Mouse (Mus musculus) forebrain, embryonic 12.5 days (tissue): ENCODE data around the gene Golga5. TPM values are rescaled to one million over a fixed set of nuclear protein-coding genes. Genes with fewer than 3 reads are reported as not detected.

Experiments used
- ATAC-seq: fragments of 200-750 bp; cut with Nextera tagmentation; 2 replicates; pipeline ENCODE4 v1.8.0; 2017; ENCODE audit warnings: moderate TSS enrichment; ENCODE audit not compliant: low FRiP score
- H3K27ac ChIP-seq: fragments of 300-500 bp; sonication (generic); 2 replicates; pipeline ENCODE4 v1.5.1; 2016; ENCODE audit warnings: mild to moderate bottlenecking
- H3K27me3 ChIP-seq: fragments of 300-500 bp; sonication (generic); 2 replicates; pipeline ENCODE4 v1.6.1; 2016; ENCODE audit warnings: mild to moderate bottlenecking
- H3K36me3 ChIP-seq: fragments of 300-500 bp; sonication (generic); replicated peaks from 2 replicates; pipeline ENCODE4 v1.6.1; 2016; ENCODE audit warnings: mild to moderate bottlenecking
- H3K4me1 ChIP-seq: fragments of 300-500 bp; sonication (generic); 2 replicates; pipeline ENCODE4 v1.6.1; 2016
- H3K4me2 ChIP-seq: fragments of 300-500 bp; sonication (generic); 2 replicates; pipeline ENCODE4 v1.6.1; 2016; ENCODE audit warnings: mild to moderate bottlenecking, moderate library complexity
- H3K4me3 ChIP-seq: fragments of 300-500 bp; sonication (generic); replicated peaks from 2 replicates; pipeline ENCODE4 v1.5.1; 2016; ENCODE audit warnings: mild to moderate bottlenecking
- H3K9ac ChIP-seq: fragments of 300-500 bp; sonication (generic); 2 replicates; pipeline ENCODE4 v1.6.1; 2016; ENCODE audit warnings: mild to moderate bottlenecking
- H3K9me3 ChIP-seq: fragments of 300-500 bp; sonication (generic); 2 replicates; pipeline ENCODE4 v1.6.1; 2016
- WGBS: fragments of 180-500 bp; shearing (Covaris S2); methylation state at CpG from one replicate; pipeline ENCODE4 v1.1.7; 2016; 5-methylcytosine and 5-hydroxymethylcytosine counted together
- polyA plus RNA-seq: library from polyadenylated mRNA; unstranded; fragments of >200 nt; fragmentation: Nextera tagmentation; extraction: Ambion mirVana; gene quantifications from 2 replicates; pipeline ENCODE4 v1.2.1, GENCODE M21; 2016

The Golga5 gene
- polyA plus RNA-seq, 1 experiment from 2014 or later, result 34.8 TPM

DNA sequence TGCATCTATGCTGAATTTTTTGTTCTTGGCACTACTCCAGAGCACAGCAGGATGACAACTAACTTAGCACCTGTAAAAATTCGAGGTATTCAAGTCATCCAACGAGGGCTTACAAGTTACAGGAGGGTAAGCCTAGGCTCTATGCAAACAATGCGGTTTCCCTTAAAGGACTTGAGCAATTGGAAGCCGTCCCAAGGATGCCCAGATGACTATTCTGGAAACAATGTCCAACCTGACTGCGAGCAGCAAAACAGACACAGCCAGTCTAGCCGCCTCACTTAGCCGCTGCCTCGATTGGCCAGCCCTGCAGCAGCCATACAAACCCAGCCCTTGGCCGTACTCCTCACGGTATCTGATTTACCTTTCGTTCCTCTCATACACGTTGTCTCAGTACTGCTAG lies 36.7 kb upstream of the Golga5 start:
- Histone ChIP-seq H3K4me1 (no peaks in the 10 kb centered on the region), H3K27me3 (no peaks in the 10 kb centered on the region), H3K27ac (no peak overlapping the region), H3K4me3 (no peak overlapping the region), H3K9me3 (no peaks in the 10 kb centered on the region), H3K36me3 (no peaks in the 10 kb centered on the region), H3K9ac (no peak overlapping the region), H3K4me2 (no peak overlapping the region)
- WGBS, result 86% methylated on average over 12 of the region's 12 CpGs
- no peak for ATAC-seq

DNA sequence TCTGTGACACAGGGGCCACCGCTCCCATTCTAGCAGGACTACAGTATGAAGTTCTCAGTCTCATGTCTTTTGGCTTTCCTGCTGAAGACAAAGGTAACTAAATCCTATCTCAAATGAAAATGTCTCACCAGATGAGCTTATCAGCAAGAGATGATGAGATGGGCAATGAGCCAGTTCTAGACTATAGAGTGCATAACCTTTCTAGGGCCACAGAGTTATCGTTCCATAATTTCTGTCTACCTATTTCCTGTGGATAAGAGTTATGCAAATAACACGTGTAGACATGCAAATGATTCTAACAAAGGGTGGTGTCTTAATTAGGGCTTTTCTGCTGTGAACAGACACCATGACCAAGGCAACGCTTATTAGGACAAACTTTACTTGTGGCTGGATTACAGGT lies 34.8 kb upstream of the Golga5 start:
- no peak for ATAC-seq
- WGBS, result 90% methylated on average over 4 of the region's 4 CpGs
- Histone ChIP-seq H3K36me3 (no peaks in the 10 kb centered on the region), H3K27ac (no peak overlapping the region), H3K4me1 (peaks cover 13% of the 10 kb centered on the region), H3K4me2 (no peak overlapping the region), H3K4me3 (no peak overlapping the region), H3K27me3 (no peaks in the 10 kb centered on the region), H3K9me3 (no peaks in the 10 kb centered on the region), H3K9ac (no peak overlapping the region)

DNA sequence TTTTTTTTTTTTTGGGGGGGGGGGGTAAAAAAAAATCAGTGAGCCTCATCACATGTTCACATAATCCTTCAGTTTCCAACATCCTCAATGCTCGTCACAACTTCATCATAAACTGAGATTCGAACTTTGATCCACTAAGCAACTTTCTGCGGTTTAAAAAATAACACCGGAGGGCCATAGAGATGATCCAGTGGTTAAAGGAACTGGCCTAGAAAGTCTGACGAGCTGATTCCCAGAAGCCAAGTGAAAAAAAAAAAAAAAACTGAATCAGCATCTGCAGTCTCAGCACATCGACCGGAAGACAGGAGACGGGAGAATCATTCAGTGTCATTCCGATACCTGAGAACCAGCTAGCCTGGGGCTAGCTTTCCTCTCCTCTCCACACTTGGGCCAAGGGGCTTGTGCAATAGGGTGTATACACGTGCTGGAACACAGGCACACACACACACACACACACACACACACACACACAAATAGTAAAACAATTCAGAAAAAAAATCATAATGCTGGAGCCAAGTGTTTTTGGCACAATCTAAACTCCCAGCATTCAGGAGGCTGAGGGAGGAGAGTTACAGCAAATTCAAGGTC lies 31.9 kb upstream of the Golga5 start:
- H3K9me3 ChIP-seq, result no peaks in the 10 kb centered on the region
- no peak overlapping the region for H3K4me3 ChIP-seq
- WGBS, result 79% methylated on average over 10 of the region's 10 CpGs
- H3K4me1 ChIP-seq, result peaks cover 13% of the 10 kb centered on the region
- ATAC-seq, result no peak
- no peak overlapping the region for H3K4me2 ChIP-seq
- H3K27me3 ChIP-seq, result no peaks in the 10 kb centered on the region
- H3K27ac ChIP-seq, result no peak overlapping the region
- no peak overlapping the region for H3K9ac ChIP-seq
- H3K36me3 ChIP-seq, result no peaks in the 10 kb centered on the region

DNA sequence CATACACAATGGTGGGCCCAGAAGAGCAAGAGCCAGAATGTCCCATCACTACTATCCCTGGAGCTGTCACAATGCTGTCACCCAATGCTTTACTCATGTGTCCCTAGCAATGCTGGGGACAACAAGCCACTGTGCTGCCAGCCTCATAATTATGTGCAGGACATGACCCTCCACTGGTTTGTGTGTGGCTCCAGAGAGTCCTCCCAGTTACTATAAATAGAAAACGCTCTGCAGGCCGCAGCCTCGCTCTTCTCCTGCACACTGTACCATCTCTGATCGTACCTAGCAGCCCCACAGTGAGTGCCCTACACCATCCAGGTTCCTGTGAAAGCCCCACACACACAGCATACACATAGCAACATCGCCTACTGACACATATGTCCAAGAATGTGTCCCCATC lies 31.0 kb upstream of the Golga5 start:
- 87% methylated on average over 5 of the region's 5 CpGs for WGBS
- H3K9me3 ChIP-seq, result no peaks in the 10 kb centered on the region
- no peaks in the 10 kb centered on the region for H3K36me3 ChIP-seq
- H3K9ac ChIP-seq, result no peak overlapping the region; the same call in 1 of the 2 replicates
- no peaks in the 10 kb centered on the region for H3K27me3 ChIP-seq
- no peak for ATAC-seq
- H3K27ac ChIP-seq, result no peak overlapping the region
- 0 out of 2 replicates have a peak overlapping the region, but pooled peaks have one; percentile 69 for H3K4me2 ChIP-seq
- peaks cover 13% of the 10 kb centered on the region for H3K4me1 ChIP-seq
- no peak overlapping the region for H3K4me3 ChIP-seq

DNA sequence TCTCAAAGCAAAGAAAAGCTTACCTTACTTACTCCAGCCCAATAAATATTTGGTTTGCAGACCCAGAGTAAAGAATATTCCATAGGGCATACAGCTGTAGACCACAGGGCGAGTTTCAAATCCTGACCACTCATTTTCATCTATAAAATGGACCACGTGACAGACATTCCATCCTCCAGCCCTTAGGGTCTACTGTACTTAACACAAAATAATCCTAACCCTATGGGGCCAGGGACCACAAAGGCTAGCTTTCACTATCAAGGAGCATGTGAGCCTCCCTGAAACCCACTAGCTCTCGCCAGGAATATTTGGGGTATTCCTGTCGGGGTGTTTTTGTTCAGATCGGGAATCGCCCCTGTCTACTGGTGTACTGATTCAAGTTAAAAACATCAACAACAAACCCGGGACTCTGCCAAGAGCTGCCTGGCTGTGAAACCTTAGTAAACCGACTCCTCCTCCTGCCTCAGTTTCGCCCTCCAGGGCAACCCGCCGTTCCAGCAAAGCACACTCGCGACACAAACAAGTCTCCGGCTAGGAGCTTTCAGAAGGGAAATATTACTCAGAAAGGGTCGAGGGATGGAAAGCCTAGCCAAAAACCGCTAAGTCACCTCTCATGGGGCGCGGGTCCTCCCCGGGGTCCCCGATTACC lies 29.8 kb upstream of the Golga5 start:
- Histone ChIP-seq H3K4me3 (peak overlapping the region; percentile 66), H3K4me1 (peaks cover 13% of the 10 kb centered on the region), H3K9me3 (no peaks in the 10 kb centered on the region), H3K36me3 (no peaks in the 10 kb centered on the region), H3K27ac (0 out of 2 replicates have a peak overlapping the region, but pooled peaks have one; percentile 31), H3K27me3 (no peaks in the 10 kb centered on the region), H3K4me2 (peak overlapping the region; percentile 69), H3K9ac (peak overlapping the region; percentile 68)
- no peak; the same call in 1 of the 2 replicates for ATAC-seq
- 4% methylated on average over 20 of the region's 20 CpGs for WGBS

DNA sequence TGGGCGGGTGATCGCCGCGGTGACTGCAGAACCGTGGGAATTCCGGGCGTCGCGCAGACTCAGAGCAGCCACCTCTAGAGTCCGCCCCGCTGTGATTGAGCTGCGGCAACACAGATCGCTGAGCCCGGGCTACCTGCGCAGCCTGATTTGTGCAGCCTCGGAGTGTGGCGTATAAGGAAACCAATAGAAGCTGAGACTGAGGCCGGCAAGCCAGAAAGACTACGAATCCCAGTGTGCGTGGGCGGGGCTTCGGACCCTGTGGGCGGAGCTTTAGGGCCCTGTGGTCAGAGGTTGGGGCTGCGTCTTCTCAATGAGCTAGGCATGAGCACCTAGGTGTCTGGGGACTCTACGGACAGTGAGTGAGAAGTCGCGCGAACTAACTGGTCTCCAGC lies 29.3 kb upstream of the Golga5 start, which contains the start of gene Lgmn:
TSS of gene Lgmn (minus strand) at position 182 of the 392 bp plus-strand sequence.
- Histone ChIP-seq H3K4me3 (peak within 1 kb of the TSS; percentile 66), H3K4me2 (peak within 1 kb of the TSS; percentile 69), H3K36me3 (no peaks in the 10 kb centered on the region), H3K9ac (peak within 1 kb of the TSS; percentile 68), H3K27ac (0 out of 2 replicates have a peak within 1 kb of the TSS, but pooled peaks have one; percentile 31), H3K27me3 (no peaks in the 10 kb centered on the region), H3K4me1 (peaks cover 13% of the 10 kb centered on the region), H3K9me3 (no peaks in the 10 kb centered on the region)
- WGBS, result under 1% methylated on average over 28 of the region's 28 CpGs
- ATAC-seq, result peak; percentile 99

DNA sequence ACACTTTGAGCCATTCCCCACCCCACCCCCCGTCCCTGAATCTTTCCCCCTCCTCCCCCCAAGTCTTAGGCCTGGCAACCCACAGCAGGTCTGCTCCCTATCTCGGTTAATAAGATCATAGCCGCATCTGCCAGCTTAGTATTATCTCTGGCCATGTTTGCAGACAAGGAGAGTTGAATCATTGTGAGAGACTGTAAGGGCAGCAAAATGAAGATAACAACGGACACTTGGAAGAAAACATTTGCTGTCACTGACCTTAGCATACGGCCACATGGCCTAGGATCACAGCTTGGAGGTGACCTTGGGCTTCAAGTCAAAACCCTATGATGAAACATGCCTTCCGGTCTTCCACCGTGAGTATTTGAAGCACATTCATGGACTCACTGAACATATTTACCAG lies 28.4 kb upstream of the Golga5 start:
- H3K4me3 ChIP-seq, result no peak overlapping the region
- no peak overlapping the region for H3K27ac ChIP-seq
- no peaks in the 10 kb centered on the region for H3K27me3 ChIP-seq
- no peaks in the 10 kb centered on the region for H3K9me3 ChIP-seq
- WGBS, result 88% methylated on average over 7 of the region's 7 CpGs
- peaks cover 13% of the 10 kb centered on the region for H3K4me1 ChIP-seq
- ATAC-seq, result no peak
- no peaks in the 10 kb centered on the region for H3K36me3 ChIP-seq
- H3K9ac ChIP-seq, result no peak overlapping the region
- H3K4me2 ChIP-seq, result no peak overlapping the region

DNA sequence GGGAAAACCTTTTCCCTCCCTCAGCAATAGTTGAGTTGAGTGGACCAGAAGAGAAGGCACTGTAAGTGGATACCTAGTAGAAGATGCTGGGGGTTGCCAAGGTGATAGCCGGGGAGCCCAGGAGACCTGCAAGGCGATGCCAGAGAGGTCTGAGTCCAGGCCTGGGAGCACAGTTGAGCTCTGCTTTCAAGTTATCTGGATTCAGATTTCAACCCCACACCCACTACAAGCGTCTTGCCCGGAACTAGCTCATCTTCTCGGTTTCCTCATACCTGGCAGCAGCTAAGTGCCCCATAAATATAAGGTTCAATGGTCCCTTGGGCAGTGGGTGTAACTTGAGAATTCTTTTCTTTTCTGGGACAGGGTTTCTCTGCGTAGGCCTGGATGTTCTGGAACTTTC lies 27.8 kb upstream of the Golga5 start:
- Histone ChIP-seq H3K4me3 (no peak overlapping the region), H3K36me3 (no peaks in the 10 kb centered on the region), H3K4me1 (peaks cover 13% of the 10 kb centered on the region), H3K27ac (no peak overlapping the region), H3K9me3 (no peaks in the 10 kb centered on the region), H3K9ac (no peak overlapping the region), H3K27me3 (no peaks in the 10 kb centered on the region), H3K4me2 (no peak overlapping the region)
- WGBS, result 91% methylated on average over 6 of the region's 6 CpGs
- no peak for ATAC-seq

DNA sequence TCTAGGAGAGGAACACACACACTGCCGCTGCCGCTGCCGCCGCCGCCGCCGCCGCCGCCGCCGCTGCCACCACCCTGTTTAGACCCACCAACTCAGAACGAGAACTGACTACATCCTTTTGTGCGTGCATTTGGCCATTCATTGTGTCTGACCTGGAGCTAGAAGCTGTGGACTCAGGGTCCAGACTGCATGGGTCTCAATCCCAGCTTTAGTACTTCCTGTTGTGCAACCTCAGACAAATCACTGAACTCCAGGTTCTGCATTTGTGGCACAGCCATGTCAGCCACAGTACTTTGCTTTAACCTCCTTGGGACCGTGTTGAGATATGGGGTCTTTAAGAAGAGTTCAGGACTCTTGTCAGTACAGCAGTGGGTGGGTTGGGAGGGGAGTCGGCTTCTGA lies 26.3 kb upstream of the Golga5 start:
- ATAC-seq, result no peak
- Histone ChIP-seq H3K36me3 (no peaks in the 10 kb centered on the region), H3K27me3 (no peaks in the 10 kb centered on the region), H3K9me3 (no peaks in the 10 kb centered on the region), H3K4me2 (no peak overlapping the region), H3K4me3 (no peak overlapping the region), H3K4me1 (peaks cover 13% of the 10 kb centered on the region), H3K27ac (no peak overlapping the region), H3K9ac (no peak overlapping the region)
- 89% methylated on average over 15 of the region's 15 CpGs for WGBS

DNA sequence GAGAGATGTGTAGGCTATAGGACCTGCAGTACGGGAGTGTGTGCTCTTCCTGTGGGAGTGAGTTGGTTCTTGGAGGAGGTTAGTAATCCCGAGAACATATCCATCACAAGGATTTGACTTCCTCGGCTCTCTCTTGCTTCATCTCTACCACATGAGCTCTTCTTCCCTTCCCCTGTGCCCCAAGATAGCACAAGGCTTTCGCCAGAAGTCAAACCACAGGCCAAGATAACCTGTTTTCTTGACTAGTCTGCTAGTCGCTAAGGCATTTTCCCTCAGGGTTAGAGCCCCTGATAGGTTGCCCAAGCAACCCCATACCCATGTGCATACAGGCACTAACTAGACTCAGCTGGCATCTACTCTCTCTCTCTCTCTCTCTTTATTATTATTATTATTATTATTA lies 25.3 kb upstream of the Golga5 start:
- Histone ChIP-seq H3K9me3 (no peaks in the 10 kb centered on the region), H3K4me3 (no peak overlapping the region), H3K4me2 (no peak overlapping the region), H3K27me3 (no peaks in the 10 kb centered on the region), H3K36me3 (no peaks in the 10 kb centered on the region), H3K9ac (no peak overlapping the region), H3K4me1 (peaks cover 4% of the 10 kb centered on the region), H3K27ac (no peak overlapping the region)
- WGBS, result 87% methylated on average over 5 of the region's 5 CpGs
- no peak for ATAC-seq

DNA sequence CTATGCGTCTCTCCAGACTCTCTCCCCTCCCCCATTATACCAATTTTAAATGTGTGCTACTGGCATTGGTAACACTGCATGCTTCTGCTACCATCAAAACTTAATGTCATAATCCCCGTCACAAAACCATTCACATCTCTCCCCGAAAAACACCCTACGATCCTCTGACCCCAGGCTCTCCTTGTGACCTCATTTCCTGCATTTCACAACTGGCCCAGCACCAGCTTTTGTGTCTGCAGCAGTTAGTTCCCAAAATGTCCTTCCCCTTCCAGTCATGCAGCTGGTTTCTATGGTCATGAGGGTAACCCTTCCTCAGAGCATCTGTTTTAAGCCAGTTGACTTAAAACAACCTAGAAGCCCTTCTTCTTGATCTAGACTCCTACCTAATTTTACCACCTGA lies 23.5 kb upstream of the Golga5 start:
- Histone ChIP-seq H3K36me3 (no peaks in the 10 kb centered on the region), H3K9me3 (no peaks in the 10 kb centered on the region), H3K4me3 (no peak overlapping the region), H3K27me3 (no peaks in the 10 kb centered on the region), H3K27ac (no peak overlapping the region), H3K4me1 (no peaks in the 10 kb centered on the region), H3K4me2 (no peak overlapping the region), H3K9ac (no peak overlapping the region)
- no peak for ATAC-seq
- WGBS, result 79% methylated on average over 4 of the region's 4 CpGs

DNA sequence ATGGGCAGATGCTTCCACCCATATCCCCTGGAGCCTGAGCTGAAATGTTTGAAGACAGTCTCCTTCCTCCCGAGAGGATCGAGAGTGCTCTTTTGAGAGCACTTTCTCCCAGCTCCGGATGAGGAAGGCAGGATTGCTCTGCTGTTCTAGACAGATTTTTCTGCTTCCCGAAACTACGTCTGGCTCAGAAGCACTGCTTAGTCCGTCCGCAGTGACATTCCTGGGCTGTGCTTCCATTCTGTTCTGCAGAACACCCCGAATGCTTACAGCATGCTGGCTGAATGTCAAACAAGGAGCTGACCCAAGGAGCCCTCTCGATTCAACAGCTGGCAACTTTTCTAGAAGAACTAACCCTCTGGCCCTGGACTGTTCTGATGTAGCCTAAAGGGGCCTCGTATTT lies 18.5 kb upstream of the Golga5 start:
- Histone ChIP-seq H3K9me3 (no peaks in the 10 kb centered on the region), H3K4me1 (no peaks in the 10 kb centered on the region), H3K4me2 (no peak overlapping the region), H3K36me3 (no peaks in the 10 kb centered on the region), H3K4me3 (no peak overlapping the region), H3K27me3 (no peaks in the 10 kb centered on the region), H3K27ac (no peak overlapping the region), H3K9ac (no peak overlapping the region)
- 78% methylated on average over 10 of the region's 10 CpGs for WGBS
- ATAC-seq, result no peak
